Mouse (Mus musculus) ovary, postnatal 14 days (tissue): ENCODE results near the gene Dennd1a.

Experiments
- DNase-seq: peaks from one replicate; pipeline ENCODE4 v3.0.0; 2022; ENCODE audit warnings: low spot score

The Dennd1a gene

DNA sequence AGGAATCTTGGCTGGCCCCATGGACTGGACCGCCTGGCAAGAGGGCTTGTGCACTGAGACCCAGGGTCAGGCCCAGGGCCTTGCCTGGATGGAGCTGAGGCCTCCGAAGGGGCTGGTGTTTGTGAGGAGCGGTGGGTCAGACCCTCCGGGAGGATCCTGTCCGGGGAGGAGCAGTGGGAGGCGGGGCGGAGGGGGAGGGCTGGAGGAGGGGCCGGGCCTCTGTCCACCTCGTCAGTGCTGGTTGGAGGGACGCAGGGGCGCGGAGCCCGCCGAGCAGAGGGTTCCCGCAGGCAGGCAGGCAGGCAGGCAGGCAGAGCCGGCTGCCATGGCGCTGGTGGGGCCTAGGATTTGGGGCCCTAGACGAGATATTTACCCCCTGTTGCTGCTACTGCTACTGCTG, 511.2 kb downstream of the Dennd1a start, which contains the start of gene Crb2:
TSS of gene Crb2 (plus strand) at position 234 of the 400 bp plus-strand sequence.
- no peak for DNase-seq

DNA sequence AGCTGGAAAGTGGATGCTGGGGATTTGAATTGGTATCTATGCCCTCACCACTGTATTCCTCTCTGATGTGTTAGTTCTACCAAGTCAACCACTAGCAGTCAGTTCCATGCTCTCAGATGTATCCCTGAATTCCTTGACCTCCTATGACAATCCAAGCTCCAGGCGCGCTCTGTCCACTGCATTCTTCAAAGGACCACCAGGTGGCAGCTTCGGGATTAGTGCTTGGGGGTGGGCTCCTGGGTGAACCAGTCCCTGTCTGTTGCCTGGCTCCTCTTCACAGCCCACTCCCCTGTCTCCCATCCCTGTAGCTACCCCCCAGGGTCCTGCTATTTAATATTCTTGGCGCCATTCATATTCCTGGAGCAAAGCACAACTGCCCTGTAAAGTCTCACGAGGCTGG, 512.6 kb downstream of the Dennd1a start:
- DNase-seq, result peak; percentile 58

DNA sequence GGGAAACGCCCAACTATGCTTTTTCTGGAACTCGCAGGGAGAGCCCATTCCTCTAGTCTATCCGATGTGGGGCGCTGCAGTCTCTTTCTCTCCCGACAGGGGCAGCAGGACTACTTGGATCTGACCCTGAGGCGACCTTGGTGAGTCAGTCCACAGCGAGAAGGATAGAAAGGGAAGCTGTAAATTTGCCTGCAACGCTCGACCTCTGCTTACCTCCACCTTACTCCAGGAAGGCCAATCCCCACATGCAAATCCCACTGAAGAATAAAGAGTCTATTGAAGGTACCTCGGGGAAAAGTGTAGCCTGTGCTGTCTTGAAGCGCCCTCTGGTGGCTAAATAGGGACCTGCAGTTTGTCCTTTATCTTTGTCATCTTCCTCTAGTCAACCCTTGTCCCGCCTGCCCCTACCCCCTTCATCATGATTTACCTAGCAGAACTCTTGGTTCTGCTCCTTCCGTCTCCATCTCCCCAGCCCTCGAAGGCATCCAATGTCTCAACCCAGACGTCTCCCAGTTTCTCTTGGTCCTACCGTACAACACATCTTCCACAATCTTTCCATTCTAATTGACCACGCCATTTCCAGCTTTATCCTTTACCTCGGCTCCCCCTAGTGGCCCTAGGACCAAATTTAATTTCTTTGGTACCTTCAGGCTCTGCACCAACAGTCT, 515.4 kb downstream of the Dennd1a start:
- DNase-seq, result peak; percentile 85

DNA sequence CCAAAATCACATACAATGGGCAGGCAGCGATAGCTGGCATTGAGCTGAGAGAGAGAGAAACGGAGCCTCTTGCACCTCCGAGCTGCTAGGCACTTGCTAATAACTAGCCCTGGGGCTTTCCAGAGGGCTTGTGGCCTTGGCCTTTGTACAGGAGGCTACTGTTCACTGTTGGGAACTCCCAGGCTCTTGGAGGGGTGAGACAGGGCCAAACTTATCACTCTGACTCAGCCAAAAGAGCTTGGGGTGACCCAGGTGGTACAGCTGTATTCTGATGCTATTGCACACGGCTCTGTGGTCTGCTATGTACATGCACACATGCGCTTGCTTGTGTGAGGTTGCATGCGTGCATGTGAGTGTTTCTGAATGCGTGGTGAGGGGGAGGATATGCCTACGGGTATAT, 517.4 kb downstream of the Dennd1a start:
- DNase-seq, result no peak

DNA sequence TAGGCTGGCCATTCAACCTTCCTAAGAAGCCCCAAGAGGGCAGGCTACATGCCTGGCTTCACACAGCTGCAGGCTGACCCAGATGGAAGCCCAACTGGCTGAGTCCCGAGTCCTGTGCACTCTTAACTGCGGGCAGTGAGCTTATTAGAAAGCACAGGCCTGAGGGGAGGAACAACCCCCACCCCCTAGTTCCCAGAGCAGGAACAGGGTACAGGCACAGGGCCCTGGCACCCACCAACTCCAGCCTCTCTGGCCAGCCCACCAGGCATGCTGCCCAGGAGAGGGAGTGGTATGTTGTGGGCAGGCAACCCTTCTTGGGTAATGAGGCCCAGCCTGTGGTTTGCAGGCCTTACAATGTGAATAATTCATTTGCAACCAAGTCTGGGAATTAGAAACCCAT, 518.3 kb downstream of the Dennd1a start:
- peak; percentile 44 for DNase-seq

DNA sequence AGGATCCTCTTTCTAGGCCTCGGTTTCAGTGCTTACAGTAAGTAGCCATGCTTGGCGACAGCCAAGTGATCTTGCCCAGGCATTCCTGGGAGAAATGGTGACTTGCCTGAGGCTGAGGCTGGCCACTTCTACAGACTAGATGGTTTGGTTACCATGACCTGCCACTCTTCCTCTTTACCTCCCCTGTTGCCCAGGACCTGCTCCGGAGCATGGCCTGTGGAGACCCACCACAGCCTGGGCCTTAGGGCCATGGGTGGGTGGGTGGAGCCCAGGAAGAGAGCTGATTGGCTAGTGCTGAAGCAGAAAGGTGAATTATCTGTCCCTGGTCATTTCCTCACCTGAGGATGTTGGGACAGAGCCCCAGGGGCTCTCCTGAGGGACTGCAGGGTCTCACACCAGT, 519.5 kb downstream of the Dennd1a start:
- no peak for DNase-seq

DNA sequence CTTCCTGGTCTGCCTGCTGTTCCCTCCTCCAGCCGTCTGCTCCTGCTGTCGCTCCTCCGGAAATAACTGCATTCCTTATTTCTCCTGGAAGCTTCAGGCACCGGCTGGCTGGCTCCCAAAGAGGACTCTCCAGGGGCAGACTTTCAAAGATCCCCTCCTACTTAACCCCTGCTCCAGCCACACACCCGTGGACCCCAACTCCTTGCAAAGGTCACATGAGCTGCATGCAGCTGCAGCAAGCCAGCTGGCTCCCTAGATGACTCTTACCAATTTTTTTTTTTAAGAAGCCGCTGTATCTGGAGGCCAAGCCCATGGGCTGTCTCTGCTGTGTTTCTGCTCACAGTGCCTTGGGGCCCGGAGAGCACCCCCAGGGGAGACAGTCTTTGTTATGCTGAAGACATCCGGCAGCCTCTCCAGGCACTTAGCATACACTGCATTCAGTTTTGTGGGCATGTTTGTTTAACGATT, 520.1 kb downstream of the Dennd1a start:
- peak; percentile 49 for DNase-seq

DNA sequence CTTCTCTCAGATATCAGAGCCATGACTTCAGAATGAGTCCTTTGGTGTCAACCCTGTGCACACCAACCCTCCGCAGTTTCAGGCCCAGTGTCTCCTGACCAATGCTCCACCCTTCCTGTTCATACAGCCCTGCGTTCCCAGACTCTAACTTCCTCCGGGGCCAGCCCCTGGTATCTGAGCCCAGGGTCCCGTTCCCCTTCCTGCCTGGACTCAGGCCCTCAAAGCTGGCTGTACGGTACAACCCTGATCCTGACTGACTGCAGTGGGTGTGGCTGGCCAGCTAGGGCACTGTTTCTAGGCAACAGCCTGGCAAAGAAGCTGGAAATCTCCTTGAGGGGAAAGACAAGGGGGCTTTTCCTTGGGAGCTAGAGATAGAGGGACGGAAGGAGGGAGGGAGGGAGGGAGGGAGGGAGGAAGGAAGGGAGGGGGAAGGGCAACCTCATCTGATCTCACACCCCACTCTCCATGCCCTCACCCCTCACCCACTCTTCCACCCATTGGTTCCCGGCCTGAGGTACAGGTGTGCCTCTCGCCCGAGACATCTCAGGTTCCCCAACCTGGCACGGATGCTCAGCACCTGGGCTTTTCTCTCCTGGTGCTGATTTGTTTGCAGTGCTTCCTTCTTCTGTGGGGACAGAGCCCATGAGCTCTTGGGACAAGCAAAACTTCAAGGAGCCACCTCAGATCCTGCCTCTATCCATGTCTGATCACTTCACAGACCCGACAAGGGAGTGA, 521.0 kb downstream of the Dennd1a start:
- no peak for DNase-seq

DNA sequence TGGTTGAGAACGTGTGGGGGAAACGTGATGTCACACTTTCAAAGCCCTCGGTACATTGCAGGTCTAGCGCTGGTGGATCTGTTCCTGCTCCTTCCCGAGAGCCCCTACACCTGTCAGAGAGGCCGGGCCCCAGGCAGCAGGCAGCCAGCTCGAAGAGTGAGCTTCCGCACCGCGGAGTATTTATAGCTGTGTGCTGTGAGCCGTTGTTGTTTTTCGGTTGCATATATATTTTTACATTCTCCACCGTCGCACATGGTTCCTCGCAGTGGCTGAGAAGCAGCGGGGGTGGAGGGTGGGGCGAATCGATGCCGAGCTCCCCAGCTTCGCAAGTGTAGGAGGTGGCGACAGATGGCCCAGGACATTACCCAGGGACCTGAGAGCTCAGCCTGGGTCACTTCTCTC, 522.1 kb downstream of the Dennd1a start:
- DNase-seq, result no peak

DNA sequence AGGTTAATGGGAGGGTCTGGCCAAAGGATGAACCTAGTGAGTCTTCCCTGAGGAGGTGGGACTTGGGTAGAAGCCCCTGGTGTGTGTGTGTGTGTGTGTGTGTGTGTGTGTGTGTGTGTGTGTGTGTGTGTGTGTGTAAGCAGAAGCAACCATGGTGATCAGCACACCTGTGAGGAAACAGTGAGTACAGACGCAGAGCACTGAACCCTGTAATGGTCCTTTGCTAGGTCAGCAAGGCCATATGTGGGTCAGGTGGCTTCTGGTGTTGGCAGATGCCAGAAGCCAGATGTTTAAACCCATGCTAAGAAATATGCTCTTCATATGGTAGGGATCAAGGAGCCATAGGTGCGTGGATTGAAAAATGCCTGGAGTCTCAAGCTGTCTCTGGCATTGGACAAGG, 522.7 kb downstream of the Dennd1a start:
- no peak for DNase-seq

DNA sequence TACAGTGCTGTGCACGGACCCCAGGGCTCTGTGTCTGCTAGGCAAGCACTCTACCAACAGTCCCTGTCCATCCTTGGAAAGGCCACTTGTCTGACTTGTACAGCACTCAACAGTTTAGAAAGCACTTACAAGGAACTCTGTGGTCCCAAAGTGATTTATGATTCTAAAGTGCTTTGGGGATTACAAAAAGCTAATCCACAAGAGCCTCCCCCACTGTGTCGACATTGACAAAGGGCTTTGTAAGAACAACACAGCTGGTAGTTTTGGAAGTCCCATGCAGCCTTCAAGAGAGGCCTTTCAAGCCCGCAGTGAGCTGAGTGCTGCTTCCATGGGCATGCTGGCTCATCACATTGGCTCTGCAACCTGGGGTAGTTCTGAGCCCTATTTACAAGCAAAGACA, 523.6 kb downstream of the Dennd1a start:
- no peak for DNase-seq

DNA sequence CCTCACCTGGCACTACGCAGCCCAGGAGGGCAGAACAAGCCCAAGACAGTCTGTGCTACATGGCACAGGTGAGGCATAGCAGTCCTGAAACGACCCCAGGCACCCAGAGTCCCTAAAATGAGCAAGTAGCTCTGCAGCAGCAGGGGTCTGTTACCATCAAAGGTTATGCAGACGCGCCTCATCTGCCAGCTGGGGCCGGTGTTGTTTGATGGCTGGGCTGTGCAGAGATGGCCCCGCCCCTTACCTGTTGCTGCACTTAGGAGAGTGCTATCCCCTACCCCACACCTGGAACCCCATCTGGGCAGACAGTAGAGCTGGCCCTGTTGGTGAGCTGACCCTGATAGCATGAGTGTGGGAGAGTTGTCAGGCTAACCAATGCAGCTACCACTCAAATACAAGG, 526.6 kb downstream of the Dennd1a start:
- DNase-seq, result no peak

DNA sequence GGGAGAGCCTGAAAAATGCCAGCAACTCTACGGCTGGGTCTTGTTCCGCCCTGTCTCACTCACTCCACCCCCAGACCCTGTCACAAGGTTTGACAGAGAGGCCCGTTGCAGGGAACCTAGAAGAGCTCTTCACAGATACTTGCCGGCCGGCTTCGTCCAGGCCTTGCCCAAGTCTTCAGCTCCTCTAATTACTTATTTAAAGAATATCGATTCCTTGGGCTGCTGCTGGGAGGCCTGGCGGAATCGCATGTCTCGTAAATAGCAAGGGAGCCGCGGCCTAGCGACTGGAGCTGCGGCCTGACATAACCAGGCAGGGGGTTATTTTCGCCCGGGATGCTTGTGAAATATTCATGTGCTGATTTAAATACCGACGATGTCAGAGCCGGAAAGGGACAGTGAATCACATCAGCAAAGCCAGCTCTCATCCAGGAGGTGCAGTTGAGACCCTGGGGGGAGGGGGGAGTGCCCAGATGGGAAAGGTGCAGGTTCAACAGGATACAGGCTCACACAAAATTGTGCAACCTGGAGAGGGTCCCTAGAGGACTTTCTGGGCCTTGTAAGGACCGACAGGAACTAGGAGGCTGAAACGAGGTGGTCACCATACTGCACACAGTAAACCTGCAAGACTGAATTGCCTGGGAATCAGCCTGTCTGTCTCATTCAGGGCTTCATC, 528.7 kb downstream of the Dennd1a start:
- DNase-seq, result no peak

DNA sequence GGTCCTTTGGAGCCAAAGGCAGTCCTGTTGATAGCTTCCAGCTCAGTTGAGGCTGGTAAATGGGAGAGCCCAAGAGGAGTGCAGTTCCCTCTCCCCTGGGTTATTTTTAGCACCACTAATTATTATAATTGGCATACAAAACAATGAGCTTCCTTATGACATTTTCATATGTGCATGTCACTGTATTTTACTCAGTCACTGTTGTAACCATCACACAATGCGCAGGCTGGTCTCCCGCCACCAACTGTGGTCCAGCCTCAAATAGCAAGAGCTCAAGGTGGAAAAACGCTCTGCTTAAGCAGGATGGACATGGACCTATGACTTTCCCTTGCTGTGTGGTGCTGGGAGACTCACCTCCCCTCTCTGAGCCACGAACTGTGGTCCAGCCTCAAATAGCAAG, 529.4 kb downstream of the Dennd1a start:
- DNase-seq, result no peak

DNA sequence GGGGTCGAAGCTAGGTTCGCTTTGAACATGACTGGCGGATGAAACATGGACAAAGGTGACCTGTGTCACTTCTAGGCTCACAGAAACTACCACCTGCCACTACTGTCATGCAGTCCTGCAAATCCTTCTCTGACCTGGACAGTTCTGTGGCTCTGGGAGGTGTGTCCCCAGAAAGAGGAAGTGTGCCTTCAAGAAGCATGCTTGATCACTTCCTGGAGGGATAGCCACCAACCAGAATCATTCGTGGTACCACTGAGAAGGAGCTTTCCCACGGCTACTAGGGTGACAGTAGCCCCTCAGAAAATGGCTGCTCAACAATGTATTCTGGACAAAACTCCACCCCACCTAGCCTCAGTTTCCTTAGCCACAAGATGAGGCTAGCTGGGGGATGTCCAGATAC, 530.2 kb downstream of the Dennd1a start:
- no peak for DNase-seq

DNA sequence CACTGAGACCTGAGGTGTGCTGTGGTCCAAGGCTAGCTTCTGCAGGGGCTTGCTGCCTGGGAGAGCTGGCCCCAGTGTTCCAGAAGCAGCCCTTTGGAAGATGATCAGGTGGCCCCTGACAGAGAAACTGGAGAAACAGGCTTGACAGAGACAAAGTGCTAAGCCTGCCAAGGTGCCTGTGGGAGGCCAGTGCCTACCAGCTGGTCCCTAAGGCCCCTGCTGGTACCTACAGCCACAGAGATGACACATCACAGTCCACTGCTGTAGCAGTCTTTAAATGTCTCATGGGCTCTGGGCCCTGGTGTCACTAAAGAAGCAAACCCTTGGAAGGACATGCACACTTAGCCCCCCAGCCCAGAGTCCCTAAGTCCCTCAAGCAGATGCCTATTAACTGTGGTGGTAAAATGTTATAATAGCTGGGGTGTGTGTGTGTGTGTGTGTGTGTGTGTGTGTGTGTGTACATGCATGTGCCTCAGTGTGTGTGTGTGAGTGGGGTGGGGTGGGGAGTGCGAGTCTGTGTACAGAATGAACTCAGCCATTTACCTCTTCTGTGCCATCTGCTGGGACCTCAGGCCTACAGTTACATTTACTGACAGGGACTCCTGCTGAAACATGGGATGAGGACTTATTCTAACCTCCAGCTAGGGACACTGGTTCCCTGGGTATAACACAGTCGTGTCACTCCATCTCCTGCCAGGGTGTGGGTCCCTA, 530.8 kb downstream of the Dennd1a start:
- no peak for DNase-seq

DNA sequence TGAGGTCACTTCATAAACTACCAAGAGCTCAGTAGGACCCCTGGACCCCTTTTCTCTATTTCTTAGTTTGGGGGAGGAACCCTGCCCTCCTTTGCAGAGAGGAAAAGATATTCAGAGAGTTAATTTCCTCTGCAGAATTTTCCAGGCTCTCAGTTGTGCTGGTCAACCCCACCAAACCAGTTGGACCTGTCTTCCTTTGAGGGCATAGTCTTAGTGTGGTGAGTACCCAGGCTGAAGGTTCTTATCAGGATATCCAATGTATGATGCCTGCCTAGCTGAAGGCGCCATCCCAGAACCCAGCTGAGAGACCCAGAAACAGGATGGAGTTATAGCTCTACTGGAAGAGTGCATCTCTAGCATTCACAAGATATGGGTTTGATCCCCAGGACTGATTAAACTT, 536.1 kb downstream of the Dennd1a start:
- DNase-seq, result no peak

DNA sequence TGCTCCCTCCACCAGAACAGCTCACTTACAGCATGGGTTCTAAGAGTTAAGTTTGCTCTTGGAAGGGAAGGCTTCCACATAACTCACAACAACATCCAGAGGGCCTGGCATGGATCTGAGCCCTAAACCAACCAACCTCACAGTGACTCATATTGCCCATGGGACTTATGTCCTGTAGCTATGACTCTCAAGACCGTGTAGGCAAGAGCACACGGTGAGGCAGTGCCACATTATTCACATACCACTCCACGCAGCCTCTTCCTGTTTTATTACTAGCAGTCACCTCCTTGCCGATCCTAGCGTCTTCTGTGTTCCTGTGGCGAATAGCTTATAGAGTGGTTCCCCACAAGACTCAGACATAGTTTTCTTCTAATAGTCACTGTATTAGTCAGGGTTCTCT, 537.9 kb downstream of the Dennd1a start:
- no peak for DNase-seq
